Mouse (Mus musculus) C2C12 (cell line): ENCODE results near the gene Elac2.

Experiments
- CEBPB ChIP-seq: IDR thresholded peaks from one replicate; pipeline ENCODE4 v1.6.1; 2011; ENCODE audit warnings: low read depth, mild to moderate bottlenecking, control low read depth, moderate library complexity
- CTCF ChIP-seq: IDR thresholded peaks from one replicate; pipeline ENCODE4 v1.5.1; 2011; ENCODE audit not compliant: control insufficient read depth, insufficient read depth, insufficient read length
- FOSL1 ChIP-seq: IDR thresholded peaks from one replicate; pipeline ENCODE4 v1.8.0; 2011; ENCODE audit warnings: mild to moderate bottlenecking, low read length; ENCODE audit not compliant: poor library complexity, insufficient read depth, severe bottlenecking
- MAX ChIP-seq: IDR thresholded peaks from one replicate; pipeline ENCODE4 v1.6.1; 2011; ENCODE audit warnings: mild to moderate bottlenecking, control low read depth
- MYOD1 ChIP-seq: IDR thresholded peaks from one replicate; pipeline ENCODE4 v1.6.1; 2011; ENCODE audit warnings: low read depth; ENCODE audit not compliant: control insufficient read depth, insufficient read length
- MYOG ChIP-seq: IDR thresholded peaks from one replicate; pipeline ENCODE4 v1.6.1; 2011; ENCODE audit not compliant: control insufficient read depth, insufficient read length; ENCODE audit errors: extremely low read depth
- USF1 ChIP-seq: IDR thresholded peaks from one replicate; pipeline ENCODE4 v1.6.1; 2011; ENCODE audit warnings: low read depth, mild to moderate bottlenecking, control low read depth, moderate library complexity

DNA sequence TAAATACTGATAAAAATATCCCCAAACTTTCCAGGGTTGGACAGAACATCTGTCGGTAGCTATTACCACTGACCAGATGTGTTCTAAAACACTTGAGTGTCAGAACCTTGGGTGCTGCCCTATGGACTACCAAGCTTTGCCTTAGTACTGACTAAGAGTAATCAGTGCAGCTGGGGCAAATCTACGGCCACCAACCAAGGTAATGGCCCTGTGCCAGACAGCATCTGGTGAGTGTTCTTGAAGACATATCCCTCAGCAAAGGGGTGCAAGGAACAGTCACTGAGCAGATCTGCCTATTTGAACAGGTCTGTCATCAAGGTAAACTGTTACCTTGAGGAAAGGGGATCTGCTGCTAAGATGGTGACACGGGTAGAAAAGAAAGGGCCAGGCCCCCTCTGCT lies 26.0 kb downstream of the Elac2 start:
- no peak for TF ChIP-seq MAX
- TF ChIP-seq USF1, result no peak
- TF ChIP-seq CTCF, result no peak
- TF ChIP-seq FOSL1, result no peak
- TF ChIP-seq MYOG, result no peak
- no peak for TF ChIP-seq CEBPB
- TF ChIP-seq MYOD1, result no peak
